Mouse (Mus musculus) megakaryocyte, embryonic 14.5 days (primary cell): Measurements from ENCODE around the gene Kcne1. TPM values are rescaled to one million over a fixed set of nuclear protein-coding genes. Genes with fewer than 3 reads are reported as not detected.
A peak's percentile ranks its signal among the peaks of the same experiment; 100 is the strongest.

Experiments used
- H3K27me3 ChIP-seq: replicated peaks from 2 replicates; pipeline ENCODE3; 2012; ENCODE audit warnings: inconsistent platforms
- H3K36me3 ChIP-seq: replicated peaks from 2 replicates; pipeline ENCODE3; 2012; ENCODE audit warnings: low read length, inconsistent platforms, mixed read lengths
- H3K4me1 ChIP-seq: 2 replicates; pipeline ENCODE4 v1.6.1; 2012; ENCODE audit warnings: inconsistent platforms
- H3K4me3 ChIP-seq: replicated peaks from 2 replicates; pipeline ENCODE3; 2012; ENCODE audit warnings: moderate library complexity, mild to moderate bottlenecking, inconsistent platforms
- H3K9me3 ChIP-seq: 2 replicates; pipeline ENCODE4 v1.6.1; 2012; ENCODE audit warnings: inconsistent platforms
- FLI1 ChIP-seq: IDR thresholded peaks from 2 replicates; pipeline ENCODE4 v1.6.1; 2012; ENCODE audit warnings: low read length, inconsistent platforms, mixed read lengths
- GATA1 ChIP-seq: IDR thresholded peaks from 3 replicates; pipeline ENCODE4 v1.6.1; 2012; ENCODE audit warnings: mixed read lengths, low read length, inconsistent platforms, borderline replicate concordance
- polyA plus RNA-seq: library from polyadenylated mRNA; stranded (reverse); fragments of >175 nt; gene quantifications from 2 replicates; pipeline ENCODE4 v1.2.3, GENCODE M21; 2012; ENCODE audit warnings: low replicate concordance; ENCODE audit not compliant: insufficient read depth

The Kcne1 gene
- polyA plus RNA-seq, 1 experiment, result 0.02 TPM

- Histone ChIP-seq H3K4me3 (peak overlapping the region; percentile 42), H3K4me1 (peaks cover 13% of the 10 kb centered on the region), H3K27me3 (peaks cover 44% of the 10 kb centered on the region), H3K9me3 (peaks cover 14% of the 10 kb centered on the region), H3K36me3 (peaks cover 21% of the 10 kb centered on the region)
- TF ChIP-seq GATA1, result no peak
- TF ChIP-seq FLI1, result no peak
Observed at GRCm38 (mm10) chr16:92319353-92320109, 39.7 kb downstream of the Kcne1 start.

- TF ChIP-seq GATA1, result no peak
- TF ChIP-seq FLI1, result no peak
- Histone ChIP-seq H3K4me1 (peaks cover 34% of the 10 kb centered on the region), H3K36me3 (peaks cover 50% of the 10 kb centered on the region), H3K9me3 (peaks cover 14% of the 10 kb centered on the region), H3K27me3 (peaks cover 26% of the 10 kb centered on the region), H3K4me3 (no peak overlapping the region)
Observed at GRCm38 (mm10) chr16:92316049-92316738, 43.1 kb downstream of the Kcne1 start.

- Histone ChIP-seq H3K36me3 (peaks cover 70% of the 10 kb centered on the region), H3K4me3 (peak overlapping the region; percentile 48), H3K9me3 (peaks cover 14% of the 10 kb centered on the region), H3K4me1 (peaks cover 30% of the 10 kb centered on the region), H3K27me3 (peaks cover 21% of the 10 kb centered on the region)
- TF ChIP-seq GATA1 (no peak), FLI1 (no peak)
Observed at GRCm38 (mm10) chr16:92313953-92314741, 45.1 kb downstream of the Kcne1 start.

GRCm38 (mm10) chr16:92309126-92309525, 50.1 kb downstream of the Kcne1 start:
- TF ChIP-seq FLI1 (no peak), GATA1 (no peak)

GRCm38 (mm10) chr16:92307947-92308346, 51.3 kb downstream of the Kcne1 start:
- TF ChIP-seq GATA1, result no peak
- TF ChIP-seq FLI1, result no peak
- Histone ChIP-seq H3K4me1 (peaks cover 52% of the 10 kb centered on the region), H3K9me3 (no peaks in the 10 kb centered on the region), H3K27me3 (no peaks in the 10 kb centered on the region), H3K36me3 (peaks cover 79% of the 10 kb centered on the region), H3K4me3 (no peak overlapping the region)

More at GRCm38 (mm10) chr16:92309126-92309525, 50.1 kb downstream of the Kcne1 start:
- no peaks in the 10 kb centered on the region for H3K27me3 ChIP-seq
- H3K4me3 ChIP-seq, result no peak overlapping the region
- peaks cover 47% of the 10 kb centered on the region for H3K4me1 ChIP-seq
- no peaks in the 10 kb centered on the region for H3K9me3 ChIP-seq
- H3K36me3 ChIP-seq, result peaks cover 90% of the 10 kb centered on the region

GRCm38 (mm10) chr16:92305519-92305918, 53.7 kb downstream of the Kcne1 start:
- Histone ChIP-seq H3K27me3 (no peaks in the 10 kb centered on the region), H3K36me3 (peaks cover 55% of the 10 kb centered on the region), H3K4me3 (no peak overlapping the region), H3K4me1 (peaks cover 51% of the 10 kb centered on the region), H3K9me3 (no peaks in the 10 kb centered on the region)
- TF ChIP-seq FLI1 (no peak), GATA1 (no peak)

- Histone ChIP-seq H3K36me3 (peaks cover 27% of the 10 kb centered on the region), H3K4me1 (peaks cover 74% of the 10 kb centered on the region), H3K27me3 (no peaks in the 10 kb centered on the region), H3K9me3 (no peaks in the 10 kb centered on the region), H3K4me3 (peak overlapping the region; percentile 95)
- TF ChIP-seq GATA1, result no peak
- no peak for TF ChIP-seq FLI1
Observed at GRCm38 (mm10) chr16:92302506-92302905, 56.8 kb downstream of the Kcne1 start.

GRCm38 (mm10) chr16:92301989-92302388, 57.3 kb downstream of the Kcne1 start:
- Histone ChIP-seq H3K27me3 (no peaks in the 10 kb centered on the region), H3K4me1 (peaks cover 69% of the 10 kb centered on the region), H3K36me3 (peaks cover 22% of the 10 kb centered on the region), H3K9me3 (no peaks in the 10 kb centered on the region), H3K4me3 (peak overlapping the region; percentile 95)
- TF ChIP-seq GATA1, result no peak
- no peak for TF ChIP-seq FLI1

GRCm38 (mm10) chr16:92301412-92301806, 57.9 kb downstream of the Kcne1 start:
- Histone ChIP-seq H3K9me3 (no peaks in the 10 kb centered on the region), H3K4me1 (peaks cover 73% of the 10 kb centered on the region), H3K36me3 (peaks cover 16% of the 10 kb centered on the region), H3K27me3 (peaks cover 4% of the 10 kb centered on the region), H3K4me3 (peak overlapping the region; percentile 95)
- no peak for TF ChIP-seq FLI1
- no peak for TF ChIP-seq GATA1
